Mouse (Mus musculus) forebrain, embryonic 11.5 days (tissue): ENCODE results near the gene 4833439L19Rik. TPM values are rescaled to one million over a fixed set of nuclear protein-coding genes. Genes with fewer than 3 reads are reported as not detected.

ENCODE experiments used
- ATAC-seq: fragments of 200-750 bp; cut with Nextera tagmentation; replicated peaks from 2 replicates; pipeline ENCODE4 v1.8.0; 2017; ENCODE audit warnings: moderate TSS enrichment; ENCODE audit not compliant: low FRiP score
- DNase-seq: peaks from one replicate; pipeline ENCODE4 v3.0.0-alpha.2; 2017; ENCODE audit warnings: low spot score
- H3K27ac ChIP-seq: fragments of 300-500 bp; sonication (generic); 2 replicates; pipeline ENCODE4 v1.5.1; 2014; ENCODE audit warnings: low read depth, low read length
- H3K27me3 ChIP-seq: fragments of 300-500 bp; sonication (generic); 2 replicates; pipeline ENCODE4 v1.6.1; 2014; ENCODE audit warnings: mild to moderate bottlenecking, low read length, mixed read lengths; ENCODE audit not compliant: control insufficient read depth, insufficient read depth
- H3K36me3 ChIP-seq: fragments of 300-500 bp; sonication (generic); 2 replicates; pipeline ENCODE4 v1.6.1; 2014; ENCODE audit warnings: mild to moderate bottlenecking, low read length, moderate library complexity, mixed read lengths; ENCODE audit not compliant: control insufficient read depth, insufficient read depth
- H3K4me1 ChIP-seq: fragments of 300-500 bp; sonication (generic); replicated peaks from 2 replicates; pipeline ENCODE4 v1.6.1; 2014; ENCODE audit warnings: low read length, mixed read lengths; ENCODE audit not compliant: control insufficient read depth, insufficient read depth
- H3K4me2 ChIP-seq: fragments of 300-500 bp; sonication (generic); 2 replicates; pipeline ENCODE4 v1.6.1; 2014; ENCODE audit warnings: low read depth, mild to moderate bottlenecking, low read length, moderate library complexity, mixed read lengths; ENCODE audit not compliant: severe bottlenecking
- H3K4me3 ChIP-seq: fragments of 300-500 bp; sonication (generic); 2 replicates; pipeline ENCODE4 v1.5.1; 2014; ENCODE audit warnings: low read depth, low read length
- H3K9ac ChIP-seq: fragments of 300-500 bp; sonication (generic); 2 replicates; pipeline ENCODE4 v1.6.1; 2014; ENCODE audit warnings: low read length
- H3K9me3 ChIP-seq: fragments of 300-500 bp; sonication (generic); 2 replicates; pipeline ENCODE4 v1.6.1; 2016; ENCODE audit warnings: low read length, mixed read lengths; ENCODE audit not compliant: control insufficient read depth
- WGBS: fragments of 180-500 bp; shearing (Covaris S2); extraction: QIAGEN DNeasy Blood & Tissue Kit; methylation state at CpG from one replicate; pipeline ENCODE4 v1.1.7; 2014; 5-methylcytosine and 5-hydroxymethylcytosine counted together
- polyA plus RNA-seq: library from polyadenylated mRNA; unstranded; fragments of >200 nt; fragmentation: Nextera tagmentation; extraction: Ambion mirVana; gene quantifications from 2 replicates; pipeline ENCODE4 v1.2.1, GENCODE M21; 2014

The 4833439L19Rik gene
- polyA plus RNA-seq, 1 experiment from 2014 or later = 250 TPM

- Histone ChIP-seq H3K9me3 (no peaks in the 10 kb centered on the region), H3K4me2 (no peak overlapping the region), H3K4me3 (no peak overlapping the region), H3K36me3 (peaks cover 16% of the 10 kb centered on the region; the same call in 1 of the 2 replicates), H3K27ac (no peak overlapping the region), H3K9ac (no peak overlapping the region), H3K4me1 (peaks cover 6% of the 10 kb centered on the region; the same call in 1 of the 2 replicates), H3K27me3 (no peaks in the 10 kb centered on the region)
- DNase-seq = no peak
- no peak for ATAC-seq
- WGBS = 86% methylated on average over 7 of the region's 7 CpGs
Observed at GRCm38 (mm10) chr13:54562562-54562961, 2.7 kb downstream of the 4833439L19Rik start.

- H3K9ac ChIP-seq = no peak overlapping the region
- H3K27me3 ChIP-seq = no peaks in the 10 kb centered on the region
- peaks cover 6% of the 10 kb centered on the region; the same call in 1 of the 2 replicates for H3K4me1 ChIP-seq
- no peak overlapping the region for H3K4me3 ChIP-seq
- no peak for DNase-seq
- H3K9me3 ChIP-seq = no peaks in the 10 kb centered on the region
- ATAC-seq = no peak
- WGBS = 92% methylated on average over 7 of the region's 7 CpGs
- no peak overlapping the region for H3K27ac ChIP-seq
- H3K4me2 ChIP-seq = no peak overlapping the region
- H3K36me3 ChIP-seq = peaks cover 16% of the 10 kb centered on the region; the same call in 1 of the 2 replicates
Observed at GRCm38 (mm10) chr13:54560608-54561007, 4.6 kb downstream of the 4833439L19Rik start.

GRCm38 (mm10) chr13:54559656-54560055, 5.6 kb downstream of the 4833439L19Rik start:
- ATAC-seq (no peak), DNase-seq (no peak)
- H3K4me1 ChIP-seq = peaks cover 6% of the 10 kb centered on the region; the same call in 1 of the 2 replicates
- H3K36me3 ChIP-seq = peaks cover 16% of the 10 kb centered on the region; the same call in 1 of the 2 replicates
- no peaks in the 10 kb centered on the region for H3K27me3 ChIP-seq
- no peak overlapping the region for H3K27ac ChIP-seq
- H3K4me3 ChIP-seq = no peak overlapping the region
- H3K4me2 ChIP-seq = no peak overlapping the region
- H3K9me3 ChIP-seq = no peaks in the 10 kb centered on the region
- H3K9ac ChIP-seq = no peak overlapping the region
- WGBS = 96% methylated on average over 2 of the region's 2 CpGs

GRCm38 (mm10) chr13:54557652-54558051, 7.6 kb downstream of the 4833439L19Rik start:
- no peak overlapping the region for H3K9ac ChIP-seq
- no peaks in the 10 kb centered on the region for H3K9me3 ChIP-seq
- no peak overlapping the region for H3K27ac ChIP-seq
- ATAC-seq (no peak), DNase-seq (no peak)
- no peak overlapping the region for H3K4me3 ChIP-seq
- no peaks in the 10 kb centered on the region for H3K27me3 ChIP-seq
- H3K4me2 ChIP-seq = no peak overlapping the region
- WGBS = 97% methylated on average over 1 of the region's 1 CpGs
- peaks cover 16% of the 10 kb centered on the region; the same call in 1 of the 2 replicates for H3K36me3 ChIP-seq
- no peaks in the 10 kb centered on the region for H3K4me1 ChIP-seq

GRCm38 (mm10) chr13:54556796-54557195, 8.4 kb downstream of the 4833439L19Rik start:
- 96% methylated on average over 3 of the region's 3 CpGs for WGBS
- H3K9me3 ChIP-seq = no peaks in the 10 kb centered on the region
- H3K4me2 ChIP-seq = no peak overlapping the region
- ATAC-seq = no peak
- no peak overlapping the region for H3K4me3 ChIP-seq
- H3K4me1 ChIP-seq = no peaks in the 10 kb centered on the region
- no peak overlapping the region for H3K27ac ChIP-seq
- no peak for DNase-seq
- H3K36me3 ChIP-seq = peaks cover 16% of the 10 kb centered on the region; the same call in 1 of the 2 replicates
- no peak overlapping the region for H3K9ac ChIP-seq
- H3K27me3 ChIP-seq = no peaks in the 10 kb centered on the region

GRCm38 (mm10) chr13:54556176-54556575, 9.1 kb downstream of the 4833439L19Rik start:
- Histone ChIP-seq H3K4me2 (no peak overlapping the region), H3K9me3 (no peaks in the 10 kb centered on the region), H3K9ac (no peak overlapping the region), H3K27ac (no peak overlapping the region), H3K27me3 (no peaks in the 10 kb centered on the region), H3K36me3 (peaks cover 16% of the 10 kb centered on the region; the same call in 1 of the 2 replicates), H3K4me3 (no peak overlapping the region), H3K4me1 (no peaks in the 10 kb centered on the region)
- WGBS = 93% methylated on average over 9 of the region's 9 CpGs
- ATAC-seq (no peak), DNase-seq (no peak)

- Histone ChIP-seq H3K9me3 (no peaks in the 10 kb centered on the region), H3K36me3 (peaks cover 2% of the 10 kb centered on the region; the same call in 1 of the 2 replicates), H3K27ac (no peak overlapping the region), H3K9ac (no peak overlapping the region), H3K27me3 (no peaks in the 10 kb centered on the region), H3K4me1 (no peaks in the 10 kb centered on the region), H3K4me2 (no peak overlapping the region), H3K4me3 (no peak overlapping the region)
- DNase-seq (no peak), ATAC-seq (no peak)
- 86% methylated on average over 7 of the region's 7 CpGs for WGBS
Observed at GRCm38 (mm10) chr13:54548036-54548435, 17.2 kb downstream of the 4833439L19Rik start.

GRCm38 (mm10) chr13:54532134-54532533, 33.1 kb downstream of the 4833439L19Rik start:
- no peak for DNase-seq
- Histone ChIP-seq H3K9ac (no peak overlapping the region), H3K27ac (no peak overlapping the region), H3K9me3 (no peaks in the 10 kb centered on the region), H3K4me1 (no peaks in the 10 kb centered on the region), H3K4me2 (no peak overlapping the region), H3K4me3 (no peak overlapping the region), H3K36me3 (peaks cover 5% of the 10 kb centered on the region; the same call in 1 of the 2 replicates), H3K27me3 (no peaks in the 10 kb centered on the region)
- ATAC-seq = no peak

GRCm38 (mm10) chr13:54527140-54527539, 38.1 kb downstream of the 4833439L19Rik start:
- no peak overlapping the region for H3K4me3 ChIP-seq
- H3K4me2 ChIP-seq = no peak overlapping the region
- no peaks in the 10 kb centered on the region for H3K27me3 ChIP-seq
- 93% methylated on average over 6 of the region's 6 CpGs for WGBS
- no peaks in the 10 kb centered on the region for H3K9me3 ChIP-seq
- H3K4me1 ChIP-seq = no peaks in the 10 kb centered on the region
- no peak overlapping the region for H3K9ac ChIP-seq
- H3K36me3 ChIP-seq = peaks cover 8% of the 10 kb centered on the region; the same call in 1 of the 2 replicates
- DNase-seq = no peak
- no peak overlapping the region for H3K27ac ChIP-seq
- no peak for ATAC-seq
